Mouse (Mus musculus) neural tube, embryonic 11.5 days (tissue): ENCODE measurements around the gene Slc41a3. TPM values are rescaled to one million over a fixed set of nuclear protein-coding genes. Genes with fewer than 3 reads are reported as not detected.
"Not testable (repeated sequence)": the region's sequence is repeated elsewhere in the genome, so short reads cannot be mapped to it uniquely, and the experiment has no call there.

ENCODE experiments used
- ATAC-seq: fragments of 200-750 bp; cut with Nextera tagmentation; 2 replicates; pipeline ENCODE4 v1.8.0; 2017; ENCODE audit warnings: moderate number of reproducible peaks, mild to moderate bottlenecking, moderate TSS enrichment, moderate library complexity; ENCODE audit not compliant: insufficient read depth, low FRiP score, low TSS enrichment
- DNase-seq: peaks from one replicate; pipeline ENCODE4 v3.0.0-alpha.2; 2015; ENCODE audit warnings: low spot score
- H3K27ac ChIP-seq: fragments of 300-500 bp; sonication (generic); 2 replicates; pipeline ENCODE4 v1.5.1; 2014; ENCODE audit warnings: low read depth, mild to moderate bottlenecking, low read length
- H3K27me3 ChIP-seq: fragments of 300-500 bp; sonication (generic); 2 replicates; pipeline ENCODE4 v1.6.1; 2014; ENCODE audit warnings: mild to moderate bottlenecking, low read length, mixed read lengths; ENCODE audit not compliant: control insufficient read depth, insufficient read depth
- H3K36me3 ChIP-seq: fragments of 300-500 bp; sonication (generic); 2 replicates; pipeline ENCODE4 v1.6.1; 2014; ENCODE audit warnings: mild to moderate bottlenecking, low read length, moderate library complexity, mixed read lengths; ENCODE audit not compliant: control insufficient read depth, insufficient read depth
- H3K4me1 ChIP-seq: fragments of 300-500 bp; sonication (generic); 2 replicates; pipeline ENCODE4 v1.6.1; 2014; ENCODE audit warnings: low read length, mixed read lengths; ENCODE audit not compliant: control insufficient read depth, insufficient read depth
- H3K4me2 ChIP-seq: fragments of 300-500 bp; sonication (generic); 2 replicates; pipeline ENCODE4 v1.6.1; 2014; ENCODE audit warnings: low read depth, mild to moderate bottlenecking, moderate library complexity
- H3K4me3 ChIP-seq: fragments of 300-500 bp; sonication (generic); 2 replicates; pipeline ENCODE4 v1.5.1; 2014; ENCODE audit warnings: low read depth, low read length
- H3K9ac ChIP-seq: fragments of 300-500 bp; sonication (generic); 2 replicates; pipeline ENCODE4 v1.6.1; 2014; ENCODE audit warnings: mild to moderate bottlenecking, low read length
- H3K9me3 ChIP-seq: fragments of 300-500 bp; sonication (generic); 2 replicates; pipeline ENCODE4 v1.6.1; 2016; ENCODE audit warnings: low read length; ENCODE audit not compliant: control insufficient read depth
- WGBS: fragments of 180-500 bp; shearing (Covaris S2); extraction: QIAGEN DNeasy Blood & Tissue Kit; methylation state at CpG from one replicate; pipeline ENCODE4 v1.1.7; 2014; 5-methylcytosine and 5-hydroxymethylcytosine counted together
- polyA plus RNA-seq: library from polyadenylated mRNA; unstranded; fragments of >200 nt; fragmentation: Nextera tagmentation; extraction: Ambion mirVana; gene quantifications from 2 replicates; pipeline ENCODE4 v1.2.1, GENCODE M21; 2014

Slc41a3 gene
- polyA plus RNA-seq, 1 experiment from 2014 or later: 2.7 TPM

DNA sequence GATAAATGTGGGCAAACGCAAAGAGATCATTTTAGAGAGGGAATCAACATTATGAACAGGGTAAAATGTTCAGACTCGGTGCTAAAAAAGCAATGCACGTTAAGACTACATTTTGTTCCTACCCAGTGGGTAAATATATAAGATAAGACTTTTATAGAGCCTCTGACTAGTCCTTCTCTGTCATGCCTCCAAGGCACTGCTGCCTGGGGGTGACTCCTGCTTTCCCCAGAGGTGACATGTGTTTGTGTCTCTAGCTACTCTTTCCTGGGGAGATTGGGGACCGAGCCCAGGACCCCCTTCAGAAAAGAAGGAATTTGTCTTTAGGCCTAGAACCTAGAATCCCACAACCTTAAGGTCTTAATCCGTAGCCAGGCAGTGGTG is 18.9 kb downstream of the Slc41a3 start:
- Histone ChIP-seq H3K27ac (no peak overlapping the region), H3K9me3 (no peaks in the 10 kb centered on the region), H3K9ac (no peak overlapping the region), H3K27me3 (no peaks in the 10 kb centered on the region), H3K4me1 (no peaks in the 10 kb centered on the region), H3K4me3 (no peak overlapping the region), H3K36me3 (no peaks in the 10 kb centered on the region), H3K4me2 (no peak overlapping the region)
- 89% methylated on average over 5 of the region's 5 CpGs for WGBS
- no peak for ATAC-seq
- DNase-seq: no peak

DNA sequence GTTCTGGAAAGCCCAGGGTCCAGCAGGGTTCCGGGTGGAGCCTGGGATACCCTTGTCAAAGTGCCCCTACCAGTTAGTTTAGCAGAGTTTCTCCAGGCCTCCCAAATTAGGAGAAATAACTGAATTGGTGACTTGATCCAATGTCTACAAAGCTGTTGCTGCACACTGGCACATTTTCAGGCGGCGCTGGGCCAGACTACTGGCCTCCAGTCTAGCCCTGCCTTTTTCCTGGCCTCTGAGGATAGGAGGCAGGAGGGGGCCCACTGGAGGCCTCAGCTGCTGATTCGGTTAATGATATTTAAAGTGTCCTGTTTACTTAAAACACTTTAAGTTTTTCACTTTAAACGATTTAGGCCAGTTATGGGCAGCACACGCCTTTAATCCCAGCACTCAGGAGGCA is 19.7 kb downstream of the Slc41a3 start:
- 91% methylated on average over 6 of the region's 6 CpGs for WGBS
- no peaks in the 10 kb centered on the region for H3K4me1 ChIP-seq
- ATAC-seq: no peak

DNA sequence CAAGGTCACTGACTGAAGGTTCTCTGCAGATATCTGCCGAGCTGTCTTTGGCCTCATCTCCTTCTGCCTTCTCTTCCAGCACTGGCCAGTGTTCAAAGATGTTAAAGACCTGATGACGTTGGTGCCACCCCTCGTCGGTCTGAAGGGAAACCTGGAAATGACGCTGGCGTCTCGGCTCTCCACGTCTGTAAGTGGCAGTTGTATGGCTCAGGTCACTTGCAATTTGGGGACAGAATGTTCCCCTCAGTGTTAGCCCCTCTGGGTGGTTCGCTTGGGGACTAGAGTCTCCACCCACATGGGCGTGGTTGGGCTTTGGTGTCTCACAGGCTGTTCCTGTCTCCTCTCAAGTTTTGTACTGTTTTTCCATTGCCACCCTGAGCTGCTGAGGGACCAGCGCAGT is 20.2 kb downstream of the Slc41a3 start:
- no peak overlapping the region for H3K4me2 ChIP-seq
- 74% methylated on average over 11 of the region's 11 CpGs for WGBS
- H3K9me3 ChIP-seq: no peaks in the 10 kb centered on the region
- H3K36me3 ChIP-seq: no peaks in the 10 kb centered on the region
- no peak overlapping the region for H3K9ac ChIP-seq
- ATAC-seq (no peak), DNase-seq (no peak)
- H3K27ac ChIP-seq: no peak overlapping the region
- no peaks in the 10 kb centered on the region for H3K27me3 ChIP-seq
- no peak overlapping the region for H3K4me3 ChIP-seq
- no peaks in the 10 kb centered on the region for H3K4me1 ChIP-seq

More for the DNA sequence above, 19.7 kb downstream of the Slc41a3 start:
- H3K4me2 ChIP-seq: no peak overlapping the region
- H3K36me3 ChIP-seq: no peaks in the 10 kb centered on the region
- no peak overlapping the region for H3K4me3 ChIP-seq
- no peak overlapping the region for H3K9ac ChIP-seq
- no peaks in the 10 kb centered on the region for H3K27me3 ChIP-seq
- H3K9me3 ChIP-seq: no peaks in the 10 kb centered on the region
- no peak overlapping the region for H3K27ac ChIP-seq
- no peak for DNase-seq

DNA sequence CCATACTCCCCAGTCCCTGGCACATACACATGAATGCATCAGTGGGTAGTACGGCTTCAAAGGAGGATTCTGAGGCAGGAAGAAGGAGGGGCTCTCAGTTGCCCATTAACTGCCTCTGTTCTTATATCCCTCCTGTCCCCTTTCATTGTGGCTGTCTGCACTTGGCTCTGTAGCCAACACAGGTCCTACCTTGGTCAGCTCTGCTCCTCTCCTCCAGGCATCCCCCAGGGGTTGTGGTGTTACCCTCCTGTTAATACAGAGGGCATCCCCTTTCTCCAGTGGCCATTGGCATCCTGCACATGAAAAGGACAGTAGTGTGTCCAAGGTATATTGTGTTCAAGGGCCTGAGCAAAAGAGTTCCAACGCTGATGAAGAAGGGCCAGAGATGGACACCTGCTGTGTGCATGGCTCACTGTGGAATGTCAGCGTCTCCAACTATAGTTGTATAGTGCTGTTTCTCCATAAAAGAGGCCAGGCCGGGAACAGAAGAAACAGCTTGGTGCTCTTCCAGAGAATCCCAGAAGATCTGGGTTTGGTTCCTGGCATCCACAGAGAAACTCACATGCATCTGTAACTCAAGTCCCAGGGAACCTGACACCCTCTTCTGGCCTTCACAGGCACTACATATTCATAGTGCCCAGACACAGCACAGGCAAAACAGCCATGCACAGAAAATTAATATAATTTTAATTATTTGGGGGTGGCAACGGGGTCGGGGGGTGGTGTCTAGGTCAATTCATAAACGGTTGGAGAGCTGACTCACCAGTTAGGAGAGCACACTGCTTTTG is 20.9 kb downstream of the Slc41a3 start:
- H3K9ac ChIP-seq: no peak overlapping the region
- H3K9me3 ChIP-seq: no peaks in the 10 kb centered on the region
- 81% methylated on average over 7 of the region's 7 CpGs for WGBS
- no peaks in the 10 kb centered on the region for H3K4me1 ChIP-seq
- no peak overlapping the region for H3K4me3 ChIP-seq
- H3K4me2 ChIP-seq: no peak overlapping the region
- no peak overlapping the region for H3K27ac ChIP-seq
- no peaks in the 10 kb centered on the region for H3K36me3 ChIP-seq
- ATAC-seq (no peak), DNase-seq (no peak)
- no peaks in the 10 kb centered on the region for H3K27me3 ChIP-seq

DNA sequence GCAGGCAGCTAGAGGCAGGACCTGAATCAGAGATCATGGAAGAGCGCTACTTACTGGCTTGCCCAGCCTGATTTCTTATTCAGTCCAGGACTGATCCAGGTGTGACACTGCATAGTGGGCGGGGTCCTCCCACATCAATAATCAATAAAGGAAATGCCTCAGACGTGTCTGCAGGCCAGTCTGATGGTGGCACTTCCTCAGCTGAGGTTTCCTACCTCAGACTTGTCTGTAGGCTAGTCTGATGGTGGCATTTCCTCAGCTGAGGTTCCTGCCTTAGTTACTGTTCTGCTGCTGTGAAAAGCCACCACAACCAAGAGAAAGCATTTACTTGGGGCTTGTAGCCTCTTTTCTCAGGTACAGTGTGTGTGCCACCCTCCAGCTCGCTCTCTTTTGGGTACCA is 23.0 kb downstream of the Slc41a3 start:
- DNase-seq: no peak
- no peaks in the 10 kb centered on the region for H3K27me3 ChIP-seq
- H3K4me3 ChIP-seq: no peak overlapping the region
- no peaks in the 10 kb centered on the region for H3K4me1 ChIP-seq
- no peak overlapping the region for H3K4me2 ChIP-seq
- no peaks in the 10 kb centered on the region for H3K9me3 ChIP-seq
- 84% methylated on average over 4 of the region's 4 CpGs for WGBS
- no peak overlapping the region for H3K9ac ChIP-seq
- no peak for ATAC-seq
- no peaks in the 10 kb centered on the region for H3K36me3 ChIP-seq
- no peak overlapping the region for H3K27ac ChIP-seq

DNA sequence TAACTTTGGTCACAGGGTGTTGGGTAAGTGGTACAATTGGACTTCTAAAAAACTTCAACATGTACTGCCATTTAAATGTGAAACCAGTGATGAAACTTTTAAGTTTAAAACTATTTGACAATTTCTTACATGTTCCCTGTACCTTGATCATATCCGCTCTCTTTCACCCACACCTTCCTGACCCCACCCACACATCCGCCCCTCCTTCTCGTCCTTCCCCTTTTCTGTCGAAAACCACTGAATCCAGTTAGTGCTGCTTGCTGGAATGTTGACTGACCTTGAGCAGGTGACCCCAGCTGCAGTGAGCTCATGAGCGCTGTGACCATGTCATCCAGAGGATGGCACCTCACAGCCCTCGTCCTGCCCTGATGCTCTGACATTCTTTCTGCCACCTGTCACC is 25.0 kb downstream of the Slc41a3 start:
- Histone ChIP-seq H3K4me3 (no peak overlapping the region), H3K9ac (no peak overlapping the region), H3K4me1 (no peaks in the 10 kb centered on the region), H3K36me3 (no peaks in the 10 kb centered on the region), H3K9me3 (no peaks in the 10 kb centered on the region), H3K4me2 (no peak overlapping the region), H3K27ac (no peak overlapping the region), H3K27me3 (no peaks in the 10 kb centered on the region)
- DNase-seq (no peak), ATAC-seq (no peak)
- 89% methylated on average over 6 of the region's 6 CpGs for WGBS

DNA sequence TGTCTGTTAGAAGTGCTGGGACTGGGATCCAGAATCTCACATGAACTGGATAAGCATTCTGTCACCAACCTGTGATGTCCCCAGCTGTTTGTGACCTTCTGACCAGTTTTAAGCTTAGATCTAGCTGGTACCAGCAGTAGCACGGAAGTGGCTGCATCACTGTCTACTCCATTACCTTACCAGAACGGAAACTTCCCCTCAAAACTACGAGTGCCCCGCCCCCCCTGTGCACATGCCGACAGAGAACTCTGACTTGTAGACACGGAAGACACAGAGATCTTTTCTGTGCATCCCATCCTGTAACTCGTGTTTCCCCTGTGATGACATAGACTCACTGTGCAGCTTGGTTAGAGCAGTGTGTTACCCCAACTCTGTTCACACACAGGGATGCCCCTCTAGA is 25.9 kb downstream of the Slc41a3 start:
- WGBS: 90% methylated on average over 7 of the region's 7 CpGs
- Histone ChIP-seq H3K9ac (no peak overlapping the region), H3K9me3 (no peaks in the 10 kb centered on the region), H3K36me3 (no peaks in the 10 kb centered on the region), H3K4me2 (no peak overlapping the region), H3K4me1 (no peaks in the 10 kb centered on the region), H3K4me3 (no peak overlapping the region), H3K27ac (no peak overlapping the region), H3K27me3 (no peaks in the 10 kb centered on the region)
- ATAC-seq: no peak
- DNase-seq: no peak

DNA sequence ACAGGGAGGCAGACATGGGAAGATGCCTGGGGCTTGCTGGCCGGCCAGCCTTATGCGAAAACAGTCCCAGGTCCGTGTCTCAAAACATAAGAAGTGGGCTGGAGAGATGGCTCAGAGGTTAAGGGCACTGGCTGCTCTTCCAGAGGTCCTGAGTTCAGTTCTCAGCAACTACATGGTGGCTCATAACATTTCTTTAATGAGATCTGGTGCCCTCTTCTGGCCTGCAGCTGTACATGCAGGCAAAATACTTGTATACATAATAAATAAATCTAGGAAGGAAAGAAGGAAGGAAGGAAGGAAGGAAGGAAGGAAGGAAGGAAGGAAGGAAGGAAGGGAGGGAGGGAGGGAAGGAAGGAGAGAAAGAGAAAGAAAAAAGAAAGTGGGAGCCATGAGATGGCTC is 28.0 kb downstream of the Slc41a3 start:
- ATAC-seq, H3K36me3 ChIP-seq, H3K27me3 ChIP-seq, H3K4me2 ChIP-seq, H3K9me3 ChIP-seq, H3K9ac ChIP-seq, H3K4me3 ChIP-seq, H3K27ac ChIP-seq, DNase-seq, H3K4me1 ChIP-seq: not testable (repeated sequence)
- WGBS: 71% methylated on average over 3 of the region's 3 CpGs

DNA sequence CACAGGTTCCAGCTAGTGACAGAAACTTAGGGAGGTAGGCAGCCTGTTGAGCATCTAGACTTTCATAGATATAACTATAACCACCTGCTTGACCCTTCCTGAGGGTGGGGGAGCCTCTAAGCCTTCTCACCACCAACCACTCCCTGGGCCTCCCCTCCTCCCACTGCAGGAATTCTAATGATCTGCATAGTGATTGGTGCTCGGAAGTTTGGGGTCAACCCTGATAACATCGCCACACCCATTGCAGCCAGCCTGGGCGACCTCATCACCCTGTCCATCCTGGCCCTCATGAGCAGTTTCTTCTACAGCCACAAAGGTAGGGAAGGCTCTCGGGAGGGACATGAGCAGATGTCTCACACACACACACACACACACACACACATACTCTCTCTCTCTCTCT is 30.6 kb downstream of the Slc41a3 start:
- no peak overlapping the region for H3K4me3 ChIP-seq
- DNase-seq (no peak), ATAC-seq (no peak)
- H3K27ac ChIP-seq: no peak overlapping the region
- WGBS: 24% methylated on average over 4 of the region's 4 CpGs
- no peaks in the 10 kb centered on the region for H3K4me1 ChIP-seq
- no peaks in the 10 kb centered on the region for H3K36me3 ChIP-seq
- no peaks in the 10 kb centered on the region for H3K9me3 ChIP-seq
- no peak overlapping the region for H3K4me2 ChIP-seq
- no peaks in the 10 kb centered on the region for H3K27me3 ChIP-seq
- no peak overlapping the region for H3K9ac ChIP-seq
